Mouse (Mus musculus) liver, adult (tissue): Measurements from ENCODE around the gene Zc3h7b.

Experiments
- GATA4 ChIP-seq: IDR thresholded peaks from 2 replicates; pipeline ENCODE4 v1.6.1; 2014; ENCODE audit warnings: mild to moderate bottlenecking, low read length; ENCODE audit not compliant: insufficient replicate concordance

Gene Zc3h7b

GRCm38 (mm10) chr15:81766439-81766838, 21.6 kb downstream of the Zc3h7b start:
- no peak for TF ChIP-seq GATA4

- no peak for TF ChIP-seq GATA4
Measured at GRCm38 (mm10) chr15:81769037-81769436, 24.2 kb downstream of the Zc3h7b start.

DNA sequence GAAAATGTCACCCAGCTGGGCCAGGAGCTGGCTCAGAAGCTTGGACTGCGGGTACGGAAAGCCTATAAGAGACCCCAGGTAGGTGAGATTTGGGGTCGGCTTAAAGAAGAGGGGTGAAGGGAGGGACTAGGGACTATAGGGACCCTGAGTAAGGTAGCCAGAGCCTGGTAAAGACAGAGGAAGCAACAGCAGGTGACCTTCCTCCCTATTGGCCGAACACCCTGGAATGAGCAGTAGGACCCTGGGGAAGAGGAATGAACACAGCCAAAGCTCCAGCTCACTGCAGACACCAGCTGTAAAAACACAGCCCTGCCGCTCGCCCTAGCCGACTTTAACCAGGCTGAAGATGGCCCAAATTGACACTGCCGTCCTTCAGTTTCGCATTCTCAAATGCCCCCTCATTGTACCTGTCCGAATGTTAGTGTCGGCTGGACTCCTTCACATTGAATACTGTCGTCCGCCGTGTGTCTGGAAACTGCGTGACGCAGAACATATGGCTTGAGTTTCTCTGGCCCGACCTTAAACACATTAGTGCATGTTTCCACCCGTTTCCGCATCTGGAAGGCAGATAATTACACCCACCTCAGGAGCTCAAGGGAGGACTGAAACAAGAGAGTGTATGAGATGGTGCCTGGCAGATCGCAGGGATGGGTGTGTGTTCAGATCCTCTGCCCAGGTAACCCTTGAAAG, 27.7 kb downstream of the Zc3h7b start:
- TF ChIP-seq GATA4 = no peak

GRCm38 (mm10) chr15:81774505-81775171, 29.8 kb downstream of the Zc3h7b start:
- no peak for TF ChIP-seq GATA4

- TF ChIP-seq GATA4 = no peak
Measured at GRCm38 (mm10) chr15:81776631-81777422, 32.0 kb downstream of the Zc3h7b start.

DNA sequence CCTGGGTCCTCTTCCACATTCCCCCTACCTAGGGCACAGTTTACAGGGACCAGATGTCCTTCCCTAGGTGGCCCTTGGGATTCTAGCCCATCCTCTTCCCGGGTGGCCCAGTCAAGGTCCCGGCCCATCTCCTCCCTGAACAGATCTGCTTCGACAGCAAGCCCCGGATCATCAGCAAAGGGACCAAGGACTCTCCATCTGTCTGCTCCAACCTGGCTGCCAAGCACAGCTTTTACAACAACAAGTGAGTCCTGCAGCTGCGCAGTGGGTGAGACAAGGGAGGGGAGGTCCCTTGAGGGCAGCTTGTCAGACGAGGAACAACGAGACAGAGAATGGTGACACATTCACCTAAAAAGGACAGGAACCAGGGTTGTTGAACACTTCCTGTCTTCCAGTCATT, 37.0 kb downstream of the Zc3h7b start:
- no peak for TF ChIP-seq GATA4

DNA sequence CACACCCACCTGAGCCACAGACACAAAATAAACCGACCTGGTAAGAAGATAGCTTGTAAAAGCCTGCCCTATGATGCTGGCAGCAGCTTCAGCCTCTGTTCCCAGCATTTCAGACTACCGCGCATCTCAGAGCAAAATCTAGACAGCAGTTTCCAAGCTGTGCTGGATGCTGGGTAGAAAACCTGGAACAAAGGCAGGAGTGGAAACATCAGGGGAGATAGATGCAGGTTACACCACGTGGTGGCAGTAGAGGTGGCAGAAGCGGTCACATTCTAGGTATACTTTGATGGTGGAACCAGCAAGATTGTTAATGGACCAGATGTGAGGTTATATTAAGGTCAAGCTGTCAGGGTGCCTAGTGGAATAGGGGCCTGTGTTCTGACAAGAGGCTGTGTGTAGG, 39.9 kb downstream of the Zc3h7b start:
- TF ChIP-seq GATA4 = no peak

GRCm38 (mm10) chr15:81785701-81786100, 40.8 kb downstream of the Zc3h7b start:
- no peak for TF ChIP-seq GATA4

DNA sequence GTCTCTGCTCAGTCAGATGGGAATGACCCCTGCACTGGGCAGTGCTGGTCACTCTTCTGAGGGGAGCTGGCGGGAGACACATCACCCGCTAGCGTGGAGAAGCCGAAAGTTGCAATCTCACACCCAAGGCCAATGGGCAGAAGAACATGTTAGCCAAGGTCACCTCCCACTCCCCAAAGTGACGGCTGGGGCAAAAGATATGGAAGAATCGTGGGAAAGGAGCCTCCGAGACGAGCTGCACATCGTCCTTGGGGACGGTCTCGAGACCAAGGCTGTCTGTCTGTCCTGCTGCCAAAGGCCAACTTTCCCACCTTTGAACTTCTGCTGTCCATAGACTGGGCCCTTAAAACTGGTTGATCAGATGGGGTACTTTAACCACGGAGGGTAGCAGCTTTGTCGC, 42.7 kb downstream of the Zc3h7b start:
- TF ChIP-seq GATA4 = no peak

GRCm38 (mm10) chr15:81792444-81792843, 47.6 kb downstream of the Zc3h7b start:
- no peak for TF ChIP-seq GATA4

DNA sequence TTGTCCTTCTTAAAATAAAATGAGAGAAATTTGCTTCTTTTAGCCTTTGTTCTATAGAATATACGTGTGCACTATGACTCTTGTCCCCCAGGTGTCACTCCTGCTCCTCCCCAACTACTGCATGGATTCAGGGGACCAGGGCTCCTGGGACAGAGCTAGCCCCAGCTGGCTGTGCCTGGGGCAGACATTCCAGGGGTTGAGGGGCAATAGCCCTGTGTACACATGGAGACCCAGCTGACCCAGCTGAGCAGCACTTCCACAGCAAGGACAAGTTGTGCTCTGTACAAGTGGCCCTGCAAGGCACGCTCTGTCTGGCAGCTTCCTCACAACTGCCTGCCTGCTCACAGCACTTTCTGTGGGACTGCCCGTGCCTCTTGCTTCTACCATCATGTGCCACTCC, 51.4 kb downstream of the Zc3h7b start:
- no peak for TF ChIP-seq GATA4

DNA sequence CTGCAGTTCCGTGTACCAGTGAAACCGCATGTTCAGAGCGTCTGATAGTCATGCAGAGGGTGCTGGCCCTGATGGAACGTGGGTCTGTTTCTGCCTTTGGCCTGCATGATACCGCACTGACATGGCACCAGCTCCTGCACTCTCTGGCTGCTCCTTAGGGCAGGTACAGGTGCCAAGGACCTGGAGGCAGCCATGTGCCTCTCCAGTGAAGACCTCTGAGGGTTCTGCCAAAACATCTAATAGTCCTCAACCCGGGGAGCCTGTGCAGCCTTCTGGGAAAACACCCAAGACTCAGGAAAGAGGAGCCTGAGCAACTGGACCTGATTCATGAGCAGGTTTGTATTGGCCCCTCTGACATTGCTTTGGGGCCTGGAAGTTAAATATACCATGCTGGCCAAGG, 53.0 kb downstream of the Zc3h7b start:
- TF ChIP-seq GATA4 = no peak

GRCm38 (mm10) chr15:81798421-81798820, 53.6 kb downstream of the Zc3h7b start:
- no peak for TF ChIP-seq GATA4

- TF ChIP-seq GATA4 = no peak
Measured at GRCm38 (mm10) chr15:81800391-81800790, 55.5 kb downstream of the Zc3h7b start.

GRCm38 (mm10) chr15:81802001-81802890, 57.4 kb downstream of the Zc3h7b start, which contains the start of gene Tef:
TSS of gene Tef (plus strand) at chr15:81802421.
- TF ChIP-seq GATA4 = peak; percentile 85; the same call in 1 of the 2 replicates

DNA sequence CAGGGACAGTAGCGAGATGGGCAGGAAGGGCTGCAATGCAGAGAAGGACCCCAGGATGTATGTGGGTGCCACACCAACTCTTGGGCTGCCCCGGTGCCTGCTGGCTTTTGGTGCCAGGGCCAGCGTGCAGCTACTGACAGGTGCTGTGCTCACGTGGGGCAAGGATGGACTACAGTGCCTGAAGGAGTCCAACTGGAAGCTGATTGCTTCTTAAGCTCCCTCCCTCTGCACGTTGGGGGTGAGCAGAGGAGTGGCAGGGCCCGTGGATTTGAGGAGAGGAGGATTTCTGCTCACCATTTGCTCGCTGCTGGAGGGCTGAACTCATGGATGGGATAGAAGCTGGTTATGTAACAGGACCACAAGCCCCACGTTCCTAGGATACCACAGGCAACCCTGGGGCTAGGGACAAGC, 58.1 kb downstream of the Zc3h7b start:
- no peak for TF ChIP-seq GATA4
